Mouse (Mus musculus): ENCODE data around the gene Cbx2. TPM values are rescaled to one million over a fixed set of nuclear protein-coding genes. Genes with fewer than 3 reads are reported as not detected.

Cbx2 gene
- polyA plus RNA-seq, 1 experiment from 2014 or later = 13.3 TPM

DNA sequence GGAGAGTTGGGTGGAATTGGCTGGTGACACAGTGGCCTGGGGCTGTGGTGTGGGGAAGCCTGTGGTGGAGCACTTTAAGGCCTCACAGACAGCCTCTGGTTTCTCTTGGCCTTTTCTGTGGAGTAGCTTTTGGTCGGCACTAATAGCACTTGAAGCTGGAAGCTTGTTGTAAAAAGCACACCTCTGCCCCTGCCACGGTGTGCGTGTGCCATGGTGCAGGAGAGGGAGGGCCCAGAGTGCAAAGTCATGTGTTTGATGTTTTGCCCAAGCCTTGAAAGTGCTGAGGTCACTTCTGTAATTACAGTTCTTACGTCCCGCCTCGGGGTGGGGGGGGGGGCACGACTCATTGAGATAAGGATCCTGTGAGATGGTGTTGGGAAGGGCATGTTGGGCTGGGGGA, 1.5 kb downstream of the Cbx2 start:
- H3K36me3 ChIP-seq (ENCODE audit: control insufficient read depth, insufficient read depth, low read length) = peaks cover 20% of the 10 kb centered on the region
- peak overlapping the region; percentile 81; the same call in 1 of the 2 replicates for H3K27ac ChIP-seq (ENCODE audit: low read length)
- H3K4me1 ChIP-seq (ENCODE audit: control insufficient read depth, insufficient read depth, low read length) = peaks cover 40% of the 10 kb centered on the region
- 0 out of 2 replicates have a peak, but pooled peaks cover 3% of the 10 kb centered on the region for H3K27me3 ChIP-seq (ENCODE audit: control insufficient read depth, insufficient read depth, low read depth, low read length)
- ATAC-seq = no peak
- H3K4me2 ChIP-seq (ENCODE audit: low read length) = peak overlapping the region; percentile 97
- WGBS = 12% methylated on average over 7 of the region's 7 CpGs
- peak overlapping the region; percentile 95 for H3K4me3 ChIP-seq (ENCODE audit: low read depth, low read length)
- H3K9ac ChIP-seq (ENCODE audit: low read depth, low read length) = peak overlapping the region; percentile 95
- no peaks in the 10 kb centered on the region for H3K9me3 ChIP-seq (replicated peaks; ENCODE audit: control insufficient read depth, low read length, poor library complexity, severe bottlenecking)

DNA sequence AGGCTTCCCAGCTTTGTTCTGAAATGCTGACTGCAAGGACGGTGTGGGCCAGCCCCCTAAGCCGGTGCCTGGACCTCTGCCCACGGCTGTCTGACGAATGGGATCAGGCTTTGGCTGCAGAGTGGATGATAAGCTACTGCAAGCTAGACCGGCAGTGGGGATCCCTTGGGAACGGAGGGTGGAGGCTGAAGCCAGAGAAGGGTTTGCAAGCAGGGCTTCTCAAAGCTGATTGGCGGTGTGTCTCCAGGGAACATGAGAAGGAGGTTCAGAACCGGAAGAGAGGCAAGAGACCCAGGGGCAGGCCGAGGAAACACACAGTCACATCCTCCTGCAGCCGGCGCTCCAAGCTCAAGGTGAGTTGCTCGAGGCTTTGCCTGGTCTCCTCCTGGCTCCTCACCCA, 3.4 kb downstream of the Cbx2 start:
- no peak for ATAC-seq
- H3K9ac ChIP-seq (ENCODE audit: low read depth, low read length) = peak overlapping the region; percentile 44
- H3K9me3 ChIP-seq (replicated peaks; ENCODE audit: control insufficient read depth, low read length, poor library complexity, severe bottlenecking) = no peaks in the 10 kb centered on the region
- WGBS = 40% methylated on average over 12 of the region's 12 CpGs
- peak overlapping the region; percentile 97 for H3K4me2 ChIP-seq (ENCODE audit: low read length)
- peaks cover 40% of the 10 kb centered on the region for H3K4me1 ChIP-seq (ENCODE audit: control insufficient read depth, insufficient read depth, low read length)
- no peak overlapping the region for H3K4me3 ChIP-seq (ENCODE audit: low read depth, low read length)
- H3K27me3 ChIP-seq (ENCODE audit: control insufficient read depth, insufficient read depth, low read depth, low read length) = no peaks in the 10 kb centered on the region
- no peak overlapping the region for H3K27ac ChIP-seq (ENCODE audit: low read length)
- H3K36me3 ChIP-seq (ENCODE audit: control insufficient read depth, insufficient read depth, low read length) = peaks cover 24% of the 10 kb centered on the region

DNA sequence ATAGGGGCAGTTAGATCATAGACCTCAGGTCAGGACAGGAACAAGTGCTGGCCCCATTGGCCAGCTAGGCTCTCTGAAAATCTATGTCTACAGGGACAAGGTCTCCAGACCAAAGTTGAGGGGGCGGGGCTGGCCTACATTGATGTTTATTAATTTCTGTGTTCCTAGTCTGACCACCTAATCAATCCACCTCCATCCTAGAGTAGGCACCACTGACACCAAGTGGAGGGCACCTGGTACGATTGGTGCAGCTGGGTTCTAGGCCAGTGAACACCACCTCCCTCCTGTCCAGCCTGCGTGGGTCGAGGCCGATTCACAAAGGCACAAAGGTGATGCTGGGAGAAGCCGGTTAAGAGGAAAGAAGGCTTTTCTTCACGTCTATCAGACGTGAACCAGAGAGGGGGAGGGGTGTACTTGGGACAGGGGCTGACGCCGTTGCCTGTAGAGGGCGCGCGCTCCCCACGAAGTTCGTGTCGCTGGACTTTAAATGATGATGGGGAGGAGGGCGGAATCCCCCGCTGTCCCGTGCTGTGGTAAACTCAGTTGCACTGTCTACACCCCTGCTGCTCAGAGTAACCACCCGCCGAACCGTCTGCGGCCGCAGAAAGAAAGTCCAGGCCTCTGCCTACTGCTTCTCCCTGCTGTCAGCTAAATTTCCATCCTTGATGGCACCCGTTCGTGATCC, 11.3 kb downstream of the Cbx2 start:
- no peaks in the 10 kb centered on the region for H3K9me3 ChIP-seq (replicated peaks; ENCODE audit: control insufficient read depth, low read length, poor library complexity, severe bottlenecking)
- peak overlapping the region; percentile 32; the same call in 1 of the 2 replicates for H3K4me2 ChIP-seq (ENCODE audit: low read length)
- H3K4me1 ChIP-seq (ENCODE audit: control insufficient read depth, insufficient read depth, low read length) = peaks cover 37% of the 10 kb centered on the region
- 3% methylated on average over 26 of the region's 26 CpGs for WGBS
- no peak overlapping the region for H3K4me3 ChIP-seq (ENCODE audit: low read depth, low read length)
- no peak overlapping the region for H3K27ac ChIP-seq (ENCODE audit: low read length)
- no peak overlapping the region for H3K9ac ChIP-seq (ENCODE audit: low read depth, low read length)
- H3K27me3 ChIP-seq (ENCODE audit: control insufficient read depth, insufficient read depth, low read depth, low read length) = peaks cover 29% of the 10 kb centered on the region
- 0 out of 2 replicates have a peak, but pooled peaks have one; percentile 12 for ATAC-seq
- peaks cover 8% of the 10 kb centered on the region; the same call in 1 of the 2 replicates for H3K36me3 ChIP-seq (ENCODE audit: control insufficient read depth, insufficient read depth, low read length)

DNA sequence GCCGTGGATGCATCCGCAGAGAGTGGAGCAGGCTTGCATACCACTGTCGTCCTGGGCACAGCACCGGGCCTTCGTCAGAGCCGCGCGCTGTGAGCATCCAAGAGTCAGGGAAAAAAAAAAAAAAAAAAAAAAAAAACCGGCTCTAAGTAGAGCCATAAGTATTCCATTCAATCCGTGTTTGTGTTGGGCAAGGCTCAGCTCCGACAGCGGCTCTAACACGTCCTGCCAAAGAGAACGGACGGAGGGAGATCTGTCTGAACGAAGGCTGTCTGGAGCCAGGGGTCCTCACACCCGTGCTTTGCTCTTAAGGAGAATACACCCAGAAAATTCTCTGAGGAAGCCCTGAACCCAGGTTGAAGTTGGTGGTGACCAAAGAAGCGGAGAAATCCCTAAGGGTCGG, 11.9 kb downstream of the Cbx2 start:
- WGBS = 13% methylated on average over 19 of the region's 19 CpGs
- peaks cover 9% of the 10 kb centered on the region; the same call in 1 of the 2 replicates for H3K36me3 ChIP-seq (ENCODE audit: control insufficient read depth, insufficient read depth, low read length)

DNA sequence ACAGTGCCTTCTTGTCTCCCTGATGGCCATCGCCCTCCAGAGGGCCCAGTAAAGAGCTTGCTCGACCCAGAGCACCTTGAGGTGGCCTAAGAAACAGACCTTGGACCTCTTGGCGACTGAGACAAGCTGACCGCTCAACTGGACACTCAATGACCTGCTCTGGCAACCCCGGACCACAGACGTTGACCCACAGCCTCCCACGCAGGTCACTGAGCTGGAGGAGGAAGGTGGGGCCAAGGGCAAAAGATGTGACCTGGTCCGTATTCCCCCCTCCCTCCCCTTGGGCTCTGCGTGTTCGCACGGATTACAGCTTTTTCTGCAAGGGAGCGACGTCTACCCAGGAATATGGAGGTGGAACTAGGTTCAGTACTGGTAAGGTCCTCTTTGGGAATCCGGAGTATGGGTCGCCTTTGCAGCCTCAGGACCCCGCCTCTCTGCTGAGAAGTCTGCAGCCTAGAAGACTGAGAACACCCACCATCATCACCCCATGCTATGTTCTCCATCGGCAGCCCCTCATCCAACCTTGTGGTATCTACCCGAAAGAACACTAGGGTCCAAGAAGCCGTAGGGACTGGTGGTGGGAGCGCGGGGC, 12.4 kb downstream of the Cbx2 start:
- Histone ChIP-seq H3K4me1 (ENCODE audit: control insufficient read depth, insufficient read depth, low read length) (peaks cover 47% of the 10 kb centered on the region), H3K9ac (ENCODE audit: low read depth, low read length) (no peak overlapping the region), H3K9me3 (replicated peaks; ENCODE audit: control insufficient read depth, low read length, poor library complexity, severe bottlenecking) (no peaks in the 10 kb centered on the region), H3K27ac (ENCODE audit: low read length) (no peak overlapping the region), H3K27me3 (ENCODE audit: control insufficient read depth, insufficient read depth, low read depth, low read length) (peaks cover 31% of the 10 kb centered on the region), H3K4me2 (ENCODE audit: low read length) (peak overlapping the region; percentile 20; the same call in 1 of the 2 replicates), H3K4me3 (ENCODE audit: low read depth, low read length) (peak overlapping the region; percentile 8), H3K36me3 (ENCODE audit: control insufficient read depth, insufficient read depth, low read length) (peaks cover 9% of the 10 kb centered on the region; the same call in 1 of the 2 replicates)
- ATAC-seq = no peak
- WGBS = 5% methylated on average over 21 of the region's 21 CpGs

More for the DNA sequence above, 11.9 kb downstream of the Cbx2 start:
- Histone ChIP-seq H3K4me2 (ENCODE audit: low read length) (peak overlapping the region; percentile 32; the same call in 1 of the 2 replicates), H3K9ac (ENCODE audit: low read depth, low read length) (no peak overlapping the region), H3K4me1 (ENCODE audit: control insufficient read depth, insufficient read depth, low read length) (peaks cover 43% of the 10 kb centered on the region), H3K27ac (ENCODE audit: low read length) (no peak overlapping the region), H3K9me3 (replicated peaks; ENCODE audit: control insufficient read depth, low read length, poor library complexity, severe bottlenecking) (no peaks in the 10 kb centered on the region), H3K27me3 (ENCODE audit: control insufficient read depth, insufficient read depth, low read depth, low read length) (peaks cover 31% of the 10 kb centered on the region), H3K4me3 (ENCODE audit: low read depth, low read length) (no peak overlapping the region)
- ATAC-seq = no peak

DNA sequence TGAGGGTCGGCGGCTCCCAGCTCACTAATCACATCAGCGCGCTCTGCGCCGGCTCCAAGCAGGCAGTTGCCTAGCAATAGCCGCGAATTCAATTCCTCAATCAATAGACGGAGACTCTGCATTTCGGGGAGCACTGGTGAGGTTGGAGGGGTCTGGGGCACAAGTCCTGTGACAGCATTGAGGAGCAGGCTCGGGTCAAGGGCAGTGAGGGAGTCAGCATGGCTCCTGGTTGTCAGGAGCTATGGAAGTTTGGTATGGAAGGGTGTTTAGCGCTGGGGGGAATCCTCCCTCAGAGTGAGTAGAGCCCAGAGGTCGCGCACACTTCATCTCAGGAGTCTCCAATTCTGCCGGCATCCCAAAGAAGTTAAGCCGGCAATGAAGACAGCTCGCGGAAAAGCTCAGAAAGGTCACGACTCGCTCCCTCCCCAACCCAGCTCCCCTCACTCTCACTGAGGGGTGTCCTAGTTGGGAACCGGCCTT, 13.0 kb downstream of the Cbx2 start:
- peak overlapping the region; percentile 8 for H3K4me3 ChIP-seq (ENCODE audit: low read depth, low read length)
- no peak overlapping the region for H3K9ac ChIP-seq (ENCODE audit: low read depth, low read length)

DNA sequence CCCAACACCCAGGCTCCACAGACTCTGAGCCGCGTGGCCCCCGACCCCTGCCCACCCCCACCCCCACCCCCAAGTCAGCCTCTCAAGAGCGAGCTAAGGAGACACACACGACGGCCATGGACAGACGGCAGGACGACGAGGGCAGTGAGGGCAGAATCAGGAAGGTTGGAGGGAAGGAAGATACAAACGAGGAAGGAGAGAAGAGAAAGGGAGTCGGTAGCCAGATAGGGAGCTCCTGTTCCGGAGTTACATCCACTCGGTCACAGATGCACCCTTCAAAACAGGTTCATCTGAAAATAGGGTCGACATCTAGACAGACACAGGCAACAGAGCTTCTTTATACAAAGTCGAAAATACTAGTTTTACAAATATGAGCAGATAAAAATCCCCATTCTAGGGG, 13.7 kb downstream of the Cbx2 start:
- Histone ChIP-seq H3K4me2 (ENCODE audit: low read length) (no peak overlapping the region), H3K27me3 (ENCODE audit: control insufficient read depth, insufficient read depth, low read depth, low read length) (peaks cover 31% of the 10 kb centered on the region), H3K4me3 (ENCODE audit: low read depth, low read length) (no peak overlapping the region), H3K36me3 (ENCODE audit: control insufficient read depth, insufficient read depth, low read length) (0 out of 2 replicates have a peak, but pooled peaks cover 5% of the 10 kb centered on the region), H3K9me3 (replicated peaks; ENCODE audit: control insufficient read depth, low read length, poor library complexity, severe bottlenecking) (no peaks in the 10 kb centered on the region), H3K27ac (ENCODE audit: low read length) (no peak overlapping the region), H3K4me1 (ENCODE audit: control insufficient read depth, insufficient read depth, low read length) (peaks cover 47% of the 10 kb centered on the region), H3K9ac (ENCODE audit: low read depth, low read length) (no peak overlapping the region)
- no peak for ATAC-seq
- WGBS = 12% methylated on average over 15 of the region's 15 CpGs

More for the DNA sequence above, 13.0 kb downstream of the Cbx2 start:
- H3K4me2 ChIP-seq (ENCODE audit: low read length) = peak overlapping the region; percentile 20; the same call in 1 of the 2 replicates
- no peaks in the 10 kb centered on the region for H3K9me3 ChIP-seq (replicated peaks; ENCODE audit: control insufficient read depth, low read length, poor library complexity, severe bottlenecking)
- peaks cover 47% of the 10 kb centered on the region for H3K4me1 ChIP-seq (ENCODE audit: control insufficient read depth, insufficient read depth, low read length)
- ATAC-seq = no peak
- WGBS = 5% methylated on average over 21 of the region's 21 CpGs
- H3K27ac ChIP-seq (ENCODE audit: low read length) = no peak overlapping the region
- H3K36me3 ChIP-seq (ENCODE audit: control insufficient read depth, insufficient read depth, low read length) = 0 out of 2 replicates have a peak, but pooled peaks cover 5% of the 10 kb centered on the region
- peaks cover 31% of the 10 kb centered on the region for H3K27me3 ChIP-seq (ENCODE audit: control insufficient read depth, insufficient read depth, low read depth, low read length)

DNA sequence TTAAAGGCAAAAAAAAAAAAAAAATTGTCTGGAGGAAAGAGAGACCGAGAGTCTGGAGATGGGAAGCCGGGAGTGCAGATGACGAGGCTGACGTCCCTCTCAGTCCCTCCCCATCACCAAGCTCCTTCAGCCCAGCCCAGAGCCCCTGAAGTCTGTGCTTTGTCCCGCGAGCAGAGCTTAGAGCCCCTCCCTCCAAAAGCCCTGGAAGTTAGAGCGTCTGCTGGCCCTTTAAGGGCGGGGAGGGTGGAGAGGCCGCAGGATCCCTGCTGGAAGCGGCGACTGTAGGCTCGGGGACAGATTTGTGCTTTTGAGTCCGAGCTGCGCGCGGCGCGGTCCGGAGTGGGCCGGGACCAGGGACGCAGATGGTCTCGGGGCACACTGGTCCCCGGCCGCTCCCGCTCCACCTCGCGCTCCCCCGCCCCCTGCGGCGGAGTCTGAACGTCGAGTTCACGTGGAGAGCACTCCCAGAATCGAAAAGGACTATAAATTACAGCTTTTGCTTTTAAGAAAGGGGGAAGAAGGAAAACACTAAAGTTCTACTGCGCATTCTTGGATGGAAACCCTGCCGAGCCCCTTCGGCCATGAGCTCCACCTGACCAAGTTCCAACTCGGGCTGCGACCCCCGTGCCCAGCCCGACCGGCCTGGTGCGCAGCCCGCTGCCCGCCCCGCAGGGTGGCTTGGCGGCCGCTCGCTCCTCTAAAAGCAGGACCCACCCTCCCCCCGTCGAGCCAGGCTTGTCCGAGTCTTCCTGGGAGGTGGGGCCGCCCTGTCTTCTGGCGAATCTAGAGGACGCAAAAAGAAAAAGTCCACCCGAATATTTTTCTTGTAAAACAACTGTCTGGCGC, 14.4 kb downstream of the Cbx2 start:
- H3K27me3 ChIP-seq (ENCODE audit: control insufficient read depth, insufficient read depth, low read depth, low read length) = peaks cover 31% of the 10 kb centered on the region
- WGBS = 6% methylated on average over 57 of the region's 57 CpGs
- H3K9ac ChIP-seq (ENCODE audit: low read depth, low read length) = peak overlapping the region; percentile 55
- no peak overlapping the region for H3K27ac ChIP-seq (ENCODE audit: low read length)
- H3K9me3 ChIP-seq (replicated peaks; ENCODE audit: control insufficient read depth, low read length, poor library complexity, severe bottlenecking) = no peaks in the 10 kb centered on the region
- peak overlapping the region; percentile 64 for H3K4me2 ChIP-seq (ENCODE audit: low read length)
- H3K36me3 ChIP-seq (ENCODE audit: control insufficient read depth, insufficient read depth, low read length) = 0 out of 2 replicates have a peak, but pooled peaks cover 5% of the 10 kb centered on the region
- no peak for ATAC-seq
- peak overlapping the region; percentile 39 for H3K4me3 ChIP-seq (ENCODE audit: low read depth, low read length)
- H3K4me1 ChIP-seq (ENCODE audit: control insufficient read depth, insufficient read depth, low read length) = peaks cover 53% of the 10 kb centered on the region
